Mouse (Mus musculus) liver, postnatal 0 days (tissue): ENCODE data around the gene Brat1. TPM values are rescaled to one million over a fixed set of nuclear protein-coding genes. Genes with fewer than 3 reads are reported as not detected.

Experiments used
- ATAC-seq: fragments of 200-750 bp; cut with Nextera tagmentation; 2 replicates; pipeline ENCODE4 v1.8.0; 2017; ENCODE audit warnings: mild to moderate bottlenecking, moderate library complexity
- DNase-seq: peaks from one replicate; pipeline ENCODE4 v3.0.0-alpha.2; 2016
- H3K27ac ChIP-seq: fragments of 300-500 bp; sonication (generic); 2 replicates; pipeline ENCODE4 v1.5.1; 2014; ENCODE audit warnings: antibody characterized with exemption, moderate library complexity, mild to moderate bottlenecking, low read depth
- H3K27me3 ChIP-seq: fragments of 300-500 bp; sonication (generic); 2 replicates; pipeline ENCODE4 v1.6.1; 2014; ENCODE audit warnings: low read length, control low read depth, mixed read lengths; ENCODE audit not compliant: insufficient read depth
- H3K36me3 ChIP-seq: fragments of 300-500 bp; sonication (generic); replicated peaks from 2 replicates; pipeline ENCODE4 v1.6.1; 2014; ENCODE audit warnings: mild to moderate bottlenecking, control low read depth, low read length, moderate library complexity, mixed read lengths; ENCODE audit not compliant: insufficient read depth
- H3K4me1 ChIP-seq: fragments of 300-500 bp; sonication (generic); 2 replicates; pipeline ENCODE4 v1.6.1; 2014; ENCODE audit warnings: antibody characterized with exemption, mild to moderate bottlenecking, control low read depth; ENCODE audit not compliant: insufficient read depth
- H3K4me2 ChIP-seq: fragments of 300-500 bp; sonication (generic); 2 replicates; pipeline ENCODE4 v1.6.1; 2014; ENCODE audit warnings: low read depth, mild to moderate bottlenecking, low read length, moderate library complexity, mixed read lengths
- H3K4me3 ChIP-seq: fragments of 300-500 bp; sonication (generic); 2 replicates; pipeline ENCODE4 v1.5.1; 2014; ENCODE audit warnings: low read depth, low read length
- H3K9ac ChIP-seq: fragments of 300-500 bp; sonication (generic); replicated peaks from 2 replicates; pipeline ENCODE4 v1.6.1; 2014; ENCODE audit warnings: mild to moderate bottlenecking, moderate library complexity
- H3K9me3 ChIP-seq: fragments of 300-500 bp; sonication (generic); 2 replicates; pipeline ENCODE4 v1.6.1; 2016; ENCODE audit warnings: mild to moderate bottlenecking, control low read depth, low read length, mixed read lengths
- CTCF ChIP-seq: sonication (generic); IDR thresholded peaks from 2 replicates; pipeline ENCODE4 v1.5.1; 2016; ENCODE audit warnings: antibody characterized with exemption, low read depth
- EP300 ChIP-seq: IDR thresholded peaks from 2 replicates; pipeline ENCODE4 v1.6.1; 2016; ENCODE audit warnings: antibody characterized with exemption, low read depth, mild to moderate bottlenecking
- WGBS: fragments of 180-500 bp; shearing (Covaris S2); extraction: QIAGEN DNeasy Blood & Tissue Kit; methylation state at CpG from one replicate; pipeline ENCODE4 v1.1.7; 2014; ENCODE audit not compliant: insufficient replicate concordance; 5-methylcytosine and 5-hydroxymethylcytosine counted together
- polyA plus RNA-seq: library from polyadenylated mRNA; unstranded; fragments of >200 nt; fragmentation: Nextera tagmentation; extraction: Ambion mirVana; gene quantifications from 2 replicates; pipeline ENCODE4 v1.2.1, GENCODE M21; 2015

Gene Brat1
- polyA plus RNA-seq, 1 experiment from 2014 or later = 4.9 TPM

GRCm38 (mm10) chr5:140753223-140753622 lies 48.4 kb downstream of the Brat1 start:
- Histone ChIP-seq H3K36me3 (no peaks in the 10 kb centered on the region), H3K4me3 (no peak overlapping the region), H3K4me1 (peaks cover 10% of the 10 kb centered on the region), H3K9me3 (peaks cover 5% of the 10 kb centered on the region; the same call in 1 of the 2 replicates), H3K27ac (no peak overlapping the region), H3K4me2 (no peak overlapping the region), H3K9ac (no peak overlapping the region), H3K27me3 (no peaks in the 10 kb centered on the region)
- no peak for DNase-seq
- no peak for ATAC-seq
- TF ChIP-seq EP300 (no peak), CTCF (no peak)
- 79% methylated on average over 5 of the region's 5 CpGs for WGBS

- Histone ChIP-seq H3K27ac (no peak overlapping the region), H3K9ac (no peak overlapping the region), H3K4me3 (no peak overlapping the region), H3K4me1 (peaks cover 3% of the 10 kb centered on the region; the same call in 1 of the 2 replicates), H3K4me2 (no peak overlapping the region), H3K27me3 (no peaks in the 10 kb centered on the region), H3K36me3 (peaks cover 33% of the 10 kb centered on the region), H3K9me3 (no peaks in the 10 kb centered on the region)
- WGBS = 77% methylated on average over 8 of the region's 8 CpGs
- TF ChIP-seq CTCF = no peak
- no peak for TF ChIP-seq EP300
- DNase-seq (no peak), ATAC-seq (no peak)
These were observed 54.1 kb downstream of the Brat1 start for GRCm38 (mm10) chr5:140758864-140759263.

- TF ChIP-seq CTCF (no peak), EP300 (no peak)
- DNase-seq = no peak
- Histone ChIP-seq H3K4me2 (no peak overlapping the region), H3K4me3 (no peak overlapping the region), H3K9me3 (no peaks in the 10 kb centered on the region), H3K4me1 (peaks cover 12% of the 10 kb centered on the region; the same call in 1 of the 2 replicates), H3K9ac (no peak overlapping the region), H3K36me3 (peaks cover 33% of the 10 kb centered on the region), H3K27ac (0 out of 2 replicates have a peak overlapping the region, but pooled peaks have one; percentile 45), H3K27me3 (no peaks in the 10 kb centered on the region)
- WGBS = 78% methylated on average over 4 of the region's 4 CpGs
- no peak for ATAC-seq
These were observed 57.7 kb downstream of the Brat1 start for GRCm38 (mm10) chr5:140762540-140762939.

- peak overlapping the region; percentile 77 for H3K27ac ChIP-seq
- no peak for TF ChIP-seq CTCF
- no peak for TF ChIP-seq EP300
- no peaks in the 10 kb centered on the region for H3K9me3 ChIP-seq
- ATAC-seq (peak; percentile 65), DNase-seq (no peak)
- H3K4me3 ChIP-seq = no peak overlapping the region
- 34% methylated on average over 6 of the region's 6 CpGs for WGBS
- H3K27me3 ChIP-seq = no peaks in the 10 kb centered on the region
- H3K4me2 ChIP-seq = no peak overlapping the region
- H3K36me3 ChIP-seq = peaks cover 17% of the 10 kb centered on the region
- no peak overlapping the region for H3K9ac ChIP-seq
- H3K4me1 ChIP-seq = peaks cover 20% of the 10 kb centered on the region
These were observed 60.3 kb downstream of the Brat1 start for GRCm38 (mm10) chr5:140764921-140765613.

GRCm38 (mm10) chr5:140766566-140766965 lies 61.8 kb downstream of the Brat1 start:
- ATAC-seq = no peak

GRCm38 (mm10) chr5:140767704-140768141 lies 62.9 kb downstream of the Brat1 start:
- peak; percentile 47 for ATAC-seq
- Histone ChIP-seq H3K4me1 (peaks cover 28% of the 10 kb centered on the region), H3K4me3 (no peak overlapping the region), H3K36me3 (no peaks in the 10 kb centered on the region), H3K27ac (peak overlapping the region; percentile 70), H3K9me3 (no peaks in the 10 kb centered on the region), H3K4me2 (no peak overlapping the region), H3K9ac (no peak overlapping the region), H3K27me3 (no peaks in the 10 kb centered on the region)
- TF ChIP-seq EP300 (peak; percentile 32; the same call in 1 of the 2 replicates), CTCF (no peak)
- WGBS = 46% methylated on average over 9 of the region's 9 CpGs
- peak; percentile 70 for DNase-seq

More at GRCm38 (mm10) chr5:140766566-140766965, 61.8 kb downstream of the Brat1 start:
- H3K36me3 ChIP-seq = peaks cover 3% of the 10 kb centered on the region
- TF ChIP-seq EP300 (no peak), CTCF (no peak)
- no peak overlapping the region for H3K27ac ChIP-seq
- no peak overlapping the region for H3K4me3 ChIP-seq
- H3K4me1 ChIP-seq = peaks cover 22% of the 10 kb centered on the region
- no peaks in the 10 kb centered on the region for H3K27me3 ChIP-seq
- no peaks in the 10 kb centered on the region for H3K9me3 ChIP-seq
- 72% methylated on average over 4 of the region's 4 CpGs for WGBS
- no peak overlapping the region for H3K9ac ChIP-seq
- DNase-seq = no peak
- no peak overlapping the region for H3K4me2 ChIP-seq
